Mouse (Mus musculus): ENCODE results near the gene Pgp. TPM values are rescaled to one million over a fixed set of nuclear protein-coding genes. Genes with fewer than 3 reads are reported as not detected.
"Not testable (repeated sequence)": the region's sequence is repeated elsewhere in the genome, so short reads cannot be mapped to it uniquely, and the experiment has no call there.

Pgp gene
- polyA plus RNA-seq, 1 experiment from 2014 or later, result 51.0 TPM

DNA sequence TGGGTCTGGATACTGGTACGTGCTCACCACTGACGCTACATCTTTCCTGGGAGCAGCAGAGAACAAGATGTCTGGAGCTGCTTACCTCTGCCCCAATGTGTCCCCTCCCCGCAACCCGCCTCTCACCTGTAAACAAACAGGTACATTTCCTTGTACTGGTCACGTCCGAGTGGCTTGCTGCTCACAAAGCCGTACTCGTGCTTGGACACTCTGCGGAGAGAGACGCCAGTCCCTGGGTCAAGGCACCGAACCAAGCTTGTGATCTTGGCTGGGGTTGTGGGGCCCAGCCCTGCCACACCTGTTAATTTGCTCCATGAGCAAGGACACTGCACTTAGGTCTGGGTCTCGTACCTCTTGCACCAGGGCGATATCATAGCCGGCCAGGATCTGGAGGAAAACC lies 28.1 kb upstream of the Pgp start:
- no peaks in the 10 kb centered on the region for H3K4me1 ChIP-seq
- no peak overlapping the region for H3K4me2 ChIP-seq (replicated peaks)
- WGBS, result 91% methylated on average over 14 of the region's 14 CpGs
- peaks cover 64% of the 10 kb centered on the region for H3K36me3 ChIP-seq
- no peaks in the 10 kb centered on the region for H3K27me3 ChIP-seq
- no peak for ATAC-seq (replicated peaks)
- no peaks in the 10 kb centered on the region for H3K9me3 ChIP-seq
- H3K27ac ChIP-seq (replicated peaks), result no peak overlapping the region
- H3K9ac ChIP-seq (replicated peaks), result no peak overlapping the region
- no peak overlapping the region for H3K4me3 ChIP-seq

DNA sequence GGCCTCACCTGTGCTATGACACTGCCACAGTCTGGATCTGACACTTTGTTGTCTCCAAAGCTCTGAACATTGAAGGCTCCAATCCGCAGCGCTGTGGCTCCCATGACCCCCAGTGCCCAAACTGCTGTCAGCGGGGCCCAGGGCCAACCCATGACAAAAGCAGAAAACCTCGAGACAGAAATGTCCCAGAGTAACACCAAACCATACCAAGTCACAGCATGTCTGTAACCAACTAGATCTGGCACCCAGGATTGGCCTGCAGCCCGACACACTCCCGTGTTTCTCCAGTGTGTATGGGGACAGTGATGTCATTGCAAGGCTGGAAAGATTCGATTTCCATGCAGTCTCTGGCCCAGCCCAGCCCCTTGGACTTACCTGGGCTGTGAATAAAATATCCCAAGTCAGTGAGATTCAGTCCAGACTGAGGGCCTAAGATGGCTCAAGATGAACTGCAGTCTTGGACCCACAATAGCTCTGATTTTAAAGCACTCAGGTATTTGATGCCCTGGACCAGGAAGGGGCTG lies 27.5 kb upstream of the Pgp start, which contains the start of gene Dnase1l2:
Gene Dnase1l2 (minus strand): TSS at position 474 of the 524 bp plus-strand sequence.
- WGBS, result 82% methylated on average over 7 of the region's 7 CpGs
- Histone ChIP-seq H3K36me3 (peaks cover 70% of the 10 kb centered on the region), H3K4me3 (no peak within 1 kb of the TSS), H3K9ac (replicated peaks) (no peak within 1 kb of the TSS), H3K9me3 (no peaks in the 10 kb centered on the region), H3K27me3 (no peaks in the 10 kb centered on the region), H3K4me1 (no peaks in the 10 kb centered on the region), H3K4me2 (replicated peaks) (no peak within 1 kb of the TSS), H3K27ac (replicated peaks) (no peak within 1 kb of the TSS)
- no peak for ATAC-seq (replicated peaks)

DNA sequence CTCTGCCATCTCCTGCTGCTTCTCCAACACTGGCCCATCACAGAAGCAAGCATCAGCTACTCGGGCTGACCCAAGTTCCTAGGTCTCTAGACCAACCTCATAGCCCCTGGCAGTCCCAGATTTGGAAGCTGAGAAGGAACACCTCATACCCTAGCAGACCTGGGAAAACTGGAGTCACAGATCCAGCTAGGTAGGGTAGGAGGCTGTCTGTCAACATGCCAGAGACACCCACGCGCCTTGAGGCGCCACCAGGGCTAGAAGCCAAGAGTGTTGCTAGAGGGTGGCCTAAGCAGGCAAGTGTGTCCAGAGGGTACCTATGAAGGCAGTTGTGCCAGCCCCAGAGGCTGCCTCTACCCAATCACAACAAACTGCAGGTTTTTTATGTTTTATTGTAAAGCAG lies 26.8 kb upstream of the Pgp start:
- no peak overlapping the region for H3K27ac ChIP-seq (replicated peaks)
- H3K4me1 ChIP-seq, result no peaks in the 10 kb centered on the region
- no peak overlapping the region for H3K4me2 ChIP-seq (replicated peaks)
- no peak overlapping the region for H3K9ac ChIP-seq (replicated peaks)
- no peak overlapping the region for H3K4me3 ChIP-seq
- H3K9me3 ChIP-seq, result no peaks in the 10 kb centered on the region
- 91% methylated on average over 4 of the region's 4 CpGs for WGBS
- no peaks in the 10 kb centered on the region for H3K27me3 ChIP-seq
- ATAC-seq (replicated peaks), result no peak
- peaks cover 74% of the 10 kb centered on the region for H3K36me3 ChIP-seq

DNA sequence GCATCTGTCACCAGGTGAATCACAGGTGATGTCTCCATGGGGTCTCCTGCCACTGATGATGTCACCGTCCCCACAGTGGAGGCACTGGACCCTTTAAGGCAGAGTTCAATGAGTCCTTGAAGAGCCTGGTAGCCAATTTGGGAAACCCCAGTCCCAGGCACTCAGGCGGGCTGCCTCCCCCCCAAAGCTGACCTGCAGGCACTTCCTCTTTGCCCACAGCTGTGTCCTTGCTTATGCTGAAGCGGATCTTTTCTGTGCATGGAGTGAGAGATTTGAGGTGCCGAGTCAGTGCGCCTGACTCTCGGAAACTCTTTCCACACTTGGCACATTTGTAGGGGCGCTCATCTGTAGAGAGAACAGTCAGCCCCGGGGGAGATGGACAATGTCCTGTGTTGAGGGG lies 23.6 kb upstream of the Pgp start:
- no peak overlapping the region for H3K4me3 ChIP-seq
- H3K4me2 ChIP-seq (replicated peaks), result no peak overlapping the region
- H3K9ac ChIP-seq (replicated peaks), result no peak overlapping the region
- no peaks in the 10 kb centered on the region for H3K4me1 ChIP-seq
- ATAC-seq (replicated peaks), result no peak
- WGBS, result 93% methylated on average over 8 of the region's 8 CpGs
- H3K9me3 ChIP-seq, result no peaks in the 10 kb centered on the region
- no peak overlapping the region for H3K27ac ChIP-seq (replicated peaks)
- peaks cover 81% of the 10 kb centered on the region for H3K36me3 ChIP-seq
- no peaks in the 10 kb centered on the region for H3K27me3 ChIP-seq

DNA sequence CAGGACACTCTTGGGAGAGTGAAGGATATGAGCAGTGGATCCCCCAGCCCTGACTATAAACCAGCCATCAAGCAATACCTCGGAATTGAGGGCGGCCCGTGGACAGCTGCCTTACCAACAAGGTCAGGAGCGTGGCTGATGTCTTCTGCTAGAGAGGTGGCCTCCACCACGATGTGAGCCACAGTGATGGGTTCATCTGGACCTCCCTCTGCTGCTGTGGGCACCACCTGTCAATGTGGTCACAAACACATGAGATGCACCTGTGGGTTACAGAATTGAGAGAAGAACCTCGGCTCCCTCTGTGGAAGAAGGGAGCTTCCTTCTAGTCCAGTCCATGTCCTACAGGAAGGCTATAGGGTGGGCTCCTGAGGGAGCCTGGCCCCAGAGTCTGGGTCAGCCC lies 20.7 kb upstream of the Pgp start:
- Histone ChIP-seq H3K4me3 (no peak overlapping the region), H3K27ac (replicated peaks) (no peak overlapping the region), H3K4me2 (replicated peaks) (no peak overlapping the region), H3K9me3 (no peaks in the 10 kb centered on the region), H3K36me3 (peaks cover 70% of the 10 kb centered on the region), H3K27me3 (no peaks in the 10 kb centered on the region), H3K4me1 (peaks cover 24% of the 10 kb centered on the region), H3K9ac (replicated peaks) (no peak overlapping the region)
- WGBS, result 94% methylated on average over 6 of the region's 6 CpGs
- ATAC-seq (replicated peaks), result no peak

DNA sequence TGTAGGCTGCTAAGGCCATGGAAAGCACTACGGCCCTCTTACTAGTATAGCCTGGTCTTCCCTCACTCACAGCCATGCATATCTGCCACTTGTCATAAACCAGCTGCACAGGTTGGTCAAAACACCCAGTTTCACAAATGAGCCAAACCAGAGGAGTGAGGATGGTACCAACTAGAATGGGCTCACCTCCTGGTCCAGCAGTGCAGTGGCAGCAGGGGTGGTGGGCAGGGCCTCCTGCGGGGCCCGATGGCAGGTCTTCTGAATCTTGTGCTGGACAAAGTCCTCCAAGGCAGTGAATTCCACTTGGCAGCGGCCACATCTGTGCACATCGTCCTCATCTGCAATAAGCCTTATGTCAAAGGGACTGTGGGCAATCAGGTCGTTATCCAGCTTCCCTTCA lies 19.0 kb upstream of the Pgp start:
- no peaks in the 10 kb centered on the region for H3K27me3 ChIP-seq
- H3K4me3 ChIP-seq, result no peak overlapping the region
- H3K27ac ChIP-seq (replicated peaks), result no peak overlapping the region
- no peak overlapping the region for H3K9ac ChIP-seq (replicated peaks)
- no peak for ATAC-seq (replicated peaks)
- no peak overlapping the region for H3K4me2 ChIP-seq (replicated peaks)
- WGBS, result 97% methylated on average over 6 of the region's 6 CpGs
- no peaks in the 10 kb centered on the region for H3K9me3 ChIP-seq
- H3K36me3 ChIP-seq, result peaks cover 52% of the 10 kb centered on the region
- H3K4me1 ChIP-seq, result peaks cover 24% of the 10 kb centered on the region

DNA sequence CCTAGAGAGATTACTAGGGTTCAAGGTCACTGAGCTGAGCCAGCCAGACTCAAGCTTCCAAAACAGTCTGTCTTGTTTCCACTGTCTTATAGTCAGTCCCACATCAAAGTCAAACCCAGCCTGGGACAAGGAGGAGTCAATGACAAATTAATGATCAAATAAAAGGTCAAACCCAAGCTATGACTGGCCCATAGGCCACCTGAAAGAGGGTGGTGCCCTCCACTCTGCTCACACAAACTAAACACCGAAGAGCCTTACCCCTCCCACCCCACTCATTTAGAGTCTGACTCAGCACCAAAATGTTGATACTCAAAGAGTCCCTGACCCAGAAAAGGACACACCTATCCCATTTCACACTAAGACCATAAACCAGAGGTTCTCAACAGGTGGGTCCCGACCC lies 16.8 kb upstream of the Pgp start:
- 91% methylated on average over 2 of the region's 2 CpGs for WGBS
- H3K27ac ChIP-seq (replicated peaks), result no peak overlapping the region
- peaks cover 24% of the 10 kb centered on the region for H3K4me1 ChIP-seq
- no peak for ATAC-seq (replicated peaks)
- H3K9me3 ChIP-seq, result no peaks in the 10 kb centered on the region
- H3K4me2 ChIP-seq (replicated peaks), result no peak overlapping the region
- H3K36me3 ChIP-seq, result peaks cover 32% of the 10 kb centered on the region
- H3K27me3 ChIP-seq, result no peaks in the 10 kb centered on the region
- no peak overlapping the region for H3K9ac ChIP-seq (replicated peaks)
- H3K4me3 ChIP-seq, result no peak overlapping the region

DNA sequence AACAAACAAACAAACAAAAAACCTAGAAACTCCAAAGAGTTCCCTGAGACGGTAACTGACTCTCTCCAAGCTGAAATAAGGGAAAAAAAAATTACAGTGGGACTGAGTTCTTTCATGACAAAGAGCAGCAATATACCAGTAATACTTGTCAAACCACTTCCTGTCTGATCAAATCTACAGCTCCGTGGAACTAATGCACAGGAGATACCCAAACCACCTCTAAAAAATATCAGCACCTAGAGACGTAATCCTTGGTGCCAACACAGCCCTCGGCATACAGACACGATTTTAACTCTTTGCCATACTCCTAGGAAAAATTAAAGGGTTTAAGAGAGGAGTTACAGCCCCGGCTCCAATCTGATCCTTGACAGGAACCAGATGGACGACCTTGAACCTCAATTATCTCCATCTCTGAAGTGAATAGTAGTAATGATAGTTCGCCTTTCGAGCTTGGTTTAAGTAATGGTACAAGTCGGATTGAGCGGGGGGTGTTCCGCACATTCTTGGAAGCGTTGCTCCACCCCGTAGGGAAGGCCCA lies 15.9 kb upstream of the Pgp start:
- WGBS, result 9% methylated on average over 14 of the region's 14 CpGs

DNA sequence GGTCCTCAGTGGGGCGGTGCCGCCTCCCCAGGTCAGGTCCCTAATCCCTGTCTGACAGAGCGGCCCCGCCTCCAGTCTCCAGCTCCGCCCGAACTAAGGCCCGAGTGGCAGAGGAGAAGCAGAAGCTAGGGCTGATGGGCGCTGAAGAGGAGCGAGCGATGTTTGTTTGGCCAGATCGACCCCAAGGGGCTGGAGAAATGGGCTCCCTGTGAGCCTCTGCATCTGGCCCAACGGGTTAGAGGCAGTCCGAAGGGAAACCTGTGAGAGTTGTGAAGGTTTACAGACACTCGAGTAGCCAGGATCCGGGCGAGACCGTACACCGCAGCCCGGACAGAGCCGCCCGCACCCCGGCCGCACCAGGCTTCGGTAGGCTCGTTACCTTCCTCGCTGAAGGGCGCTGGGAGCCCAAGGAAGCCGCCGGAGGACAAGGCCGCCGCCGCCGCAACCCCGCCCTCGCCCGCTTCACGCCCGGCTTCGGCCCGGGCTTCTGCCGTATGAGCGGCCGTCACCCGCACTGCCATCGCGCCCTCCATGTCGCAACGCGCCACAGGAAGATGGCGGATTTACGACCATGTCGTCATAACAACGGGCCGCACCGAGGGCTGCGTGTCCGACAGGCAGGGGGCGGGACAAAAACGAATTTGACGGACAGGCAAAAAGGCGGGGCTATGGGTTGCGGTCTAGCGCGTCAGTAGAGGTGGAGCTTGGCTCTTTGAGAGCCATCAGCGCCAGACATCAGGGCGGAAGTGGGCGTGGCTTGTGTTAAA lies 15.3 kb upstream of the Pgp start:
- peaks cover 16% of the 10 kb centered on the region for H3K36me3 ChIP-seq
- H3K4me2 ChIP-seq (replicated peaks), result peak overlapping the region; percentile 74
- H3K4me3 ChIP-seq, result peak overlapping the region; percentile 73
- 0% methylated on average over 67 of the region's 67 CpGs for WGBS
- ATAC-seq (replicated peaks), result peak; percentile 96
- peaks cover 24% of the 10 kb centered on the region for H3K4me1 ChIP-seq
- no peaks in the 10 kb centered on the region for H3K9me3 ChIP-seq
- no peaks in the 10 kb centered on the region for H3K27me3 ChIP-seq
- peak overlapping the region; percentile 85 for H3K27ac ChIP-seq (replicated peaks)
- peak overlapping the region; percentile 92 for H3K9ac ChIP-seq (replicated peaks)

More for the DNA sequence above, 15.9 kb upstream of the Pgp start:
- Histone ChIP-seq H3K4me1 (peaks cover 24% of the 10 kb centered on the region), H3K27ac (replicated peaks) (peak overlapping the region; percentile 85), H3K4me2 (replicated peaks) (peak overlapping the region; percentile 74), H3K9me3 (no peaks in the 10 kb centered on the region), H3K4me3 (peak overlapping the region; percentile 73), H3K36me3 (peaks cover 22% of the 10 kb centered on the region), H3K27me3 (no peaks in the 10 kb centered on the region), H3K9ac (replicated peaks) (peak overlapping the region; percentile 92)
- ATAC-seq (replicated peaks), result no peak

DNA sequence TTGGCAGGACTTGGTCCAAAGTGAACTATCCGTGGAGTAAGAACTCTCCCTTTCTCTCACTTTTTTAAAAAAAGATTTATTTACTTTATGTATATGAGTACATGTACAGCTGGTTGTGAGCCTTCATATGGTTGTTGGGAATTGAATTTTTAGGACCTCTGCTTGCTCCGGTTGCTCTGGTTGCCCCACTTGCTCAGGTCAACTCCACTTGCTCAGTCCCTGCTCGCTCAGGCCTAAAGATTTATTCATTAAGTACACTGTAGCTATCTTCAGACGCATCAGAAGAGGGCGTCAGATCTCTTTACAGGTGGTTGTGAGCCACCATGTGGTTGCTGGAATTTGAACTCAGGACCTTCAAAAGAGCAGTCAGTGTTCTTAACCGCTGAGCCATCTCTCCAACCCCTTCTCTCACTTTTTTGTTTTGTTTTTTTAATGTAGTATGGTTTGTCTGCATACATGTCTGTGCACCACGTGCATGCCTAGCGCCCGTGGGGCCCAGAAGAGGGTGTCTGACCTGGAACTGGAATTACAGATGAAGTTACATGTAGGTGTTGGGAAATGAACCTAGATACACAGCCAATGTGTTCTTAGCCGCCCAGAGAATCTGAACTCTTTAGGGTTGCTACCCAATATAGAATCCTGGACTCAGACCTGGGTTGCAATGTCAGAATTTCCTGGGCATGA lies 14.5 kb upstream of the Pgp start:
- not testable (repeated sequence) for ATAC-seq (replicated peaks)

DNA sequence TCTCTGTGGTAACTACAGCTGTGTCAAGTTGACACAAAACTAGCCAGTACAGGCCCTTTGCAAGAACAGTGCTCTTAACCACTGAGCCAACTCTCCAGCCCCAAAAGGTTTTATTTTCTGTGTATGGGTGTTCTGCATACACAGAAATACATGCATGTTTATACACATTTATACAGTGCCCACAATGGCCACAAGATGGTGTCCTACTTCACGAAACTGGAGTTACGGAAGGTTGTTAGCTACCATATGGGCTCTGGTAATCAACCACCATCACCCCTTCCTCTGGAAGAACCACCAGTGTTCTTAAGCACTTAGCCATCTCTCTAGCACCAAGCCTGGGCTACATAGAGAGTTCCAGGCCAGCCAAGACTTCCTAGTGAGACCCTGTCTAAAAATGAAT lies 8.6 kb upstream of the Pgp start:
- H3K9ac ChIP-seq (replicated peaks), result no peak overlapping the region
- WGBS, result 62% methylated on average over 2 of the region's 2 CpGs
- no peaks in the 10 kb centered on the region for H3K36me3 ChIP-seq
- H3K4me1 ChIP-seq, result no peaks in the 10 kb centered on the region
- H3K27me3 ChIP-seq, result no peaks in the 10 kb centered on the region
- no peaks in the 10 kb centered on the region for H3K9me3 ChIP-seq
- ATAC-seq (replicated peaks), result no peak
- no peak overlapping the region for H3K27ac ChIP-seq (replicated peaks)
- no peak overlapping the region for H3K4me3 ChIP-seq
- H3K4me2 ChIP-seq (replicated peaks), result no peak overlapping the region

More for the DNA sequence above, 14.5 kb upstream of the Pgp start:
- Histone ChIP-seq H3K4me1 (peaks cover 24% of the 10 kb centered on the region), H3K4me3 (peak overlapping the region; percentile 73), H3K27ac (replicated peaks) (peak overlapping the region; percentile 59), H3K4me2 (replicated peaks) (peak overlapping the region; percentile 74)
- not testable (repeated sequence) for H3K9ac ChIP-seq (replicated peaks); H3K9me3 ChIP-seq; H3K36me3 ChIP-seq; H3K27me3 ChIP-seq
- WGBS, result 49% methylated on average over 10 of the region's 10 CpGs

DNA sequence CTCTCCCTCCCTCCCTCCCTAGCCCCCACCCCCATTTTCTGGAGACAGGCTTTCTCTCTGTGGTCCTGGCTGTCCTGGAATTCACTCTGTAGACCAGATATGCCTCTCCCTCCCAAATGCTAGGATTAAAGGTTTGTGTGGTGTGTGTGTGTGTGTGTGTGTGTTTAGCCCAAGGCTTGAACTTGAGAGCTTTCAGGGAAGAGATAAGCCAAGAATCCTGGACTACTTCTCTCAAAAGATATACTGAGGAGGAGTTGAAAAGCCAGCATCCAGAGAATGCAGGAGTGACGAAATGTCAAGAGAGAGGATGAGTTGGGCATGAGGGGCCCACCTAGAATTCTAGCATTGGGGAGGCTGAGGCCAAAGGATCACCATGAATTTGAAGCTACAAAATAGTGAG lies 7.3 kb upstream of the Pgp start:
- Histone ChIP-seq H3K4me2 (replicated peaks) (no peak overlapping the region), H3K27ac (replicated peaks) (no peak overlapping the region), H3K27me3 (no peaks in the 10 kb centered on the region), H3K4me1 (no peaks in the 10 kb centered on the region), H3K4me3 (no peak overlapping the region), H3K9me3 (no peaks in the 10 kb centered on the region), H3K36me3 (no peaks in the 10 kb centered on the region), H3K9ac (replicated peaks) (no peak overlapping the region)
- ATAC-seq (replicated peaks), result no peak
- WGBS, result 84% methylated on average over 1 of the region's 1 CpGs
